Mouse (Mus musculus) heart, adult 2 months (tissue): ENCODE results near the gene Pgap3. TPM values are rescaled to one million over a fixed set of nuclear protein-coding genes. Genes with fewer than 3 reads are reported as not detected.

Source experiments
- DNase-seq, 2 experiments: peaks; one replicate each; pipeline ENCODE4 v3.0.0; 2021
- H3K27ac ChIP-seq: fragments of 200-600 bp; 2 replicates; pipeline ENCODE4 v1.8.1; 2022
- H3K27me3 ChIP-seq: fragments of 200-500 bp; 2 replicates; pipeline ENCODE4 v1.6.1; 2012; ENCODE audit warnings: mild to moderate bottlenecking, low read length, inconsistent platforms, mixed read lengths; ENCODE audit not compliant: control insufficient read depth, insufficient read depth
- H3K36me3 ChIP-seq: fragments of 200-500 bp; 2 replicates; pipeline ENCODE4 v1.6.1; 2012; ENCODE audit warnings: low read length, inconsistent platforms; ENCODE audit not compliant: control insufficient read depth, insufficient read depth
- H3K4me1 ChIP-seq: fragments of 200-500 bp; 2 replicates; pipeline ENCODE4 v1.6.1; 2011; ENCODE audit warnings: low read length; ENCODE audit not compliant: control insufficient read depth, insufficient read depth
- H3K4me3 ChIP-seq: fragments of 200-600 bp; 2 replicates; pipeline ENCODE4 v1.8.1; 2022
- H3K79me2 ChIP-seq: fragments of 200-500 bp; replicated peaks from 2 replicates; pipeline ENCODE4 v1.6.1; 2012; ENCODE audit warnings: mild to moderate bottlenecking, inconsistent platforms, low read length, moderate library complexity, mixed read lengths; ENCODE audit not compliant: control insufficient read depth, insufficient read depth
- H3K9ac ChIP-seq: fragments of 200-500 bp; 2 replicates; pipeline ENCODE4 v1.6.1; 2012; ENCODE audit warnings: low read depth, mild to moderate bottlenecking, control low read depth, inconsistent platforms, low read length, mixed read lengths
- CTCF ChIP-seq: fragments of 200-600 bp; IDR thresholded peaks from 2 replicates; pipeline ENCODE4 v1.8.1; 2022; ENCODE audit warnings: antibody characterized with exemption, mild to moderate bottlenecking, moderate library complexity
- EP300 ChIP-seq: fragments of 200-500 bp; IDR thresholded peaks from 2 replicates; pipeline ENCODE4 v1.6.1; 2011; ENCODE audit warnings: low read depth, low read length, control low read depth; ENCODE audit not compliant: insufficient read depth
- POLR2A ChIP-seq: fragments of 200-500 bp; IDR thresholded peaks from 2 replicates; pipeline ENCODE4 v1.6.1; 2011; ENCODE audit warnings: mild to moderate bottlenecking, low read depth, low read length, control low read depth; ENCODE audit not compliant: insufficient read depth
- WGBS: fragments of 180-500 bp; shearing (Covaris S2); methylation state at CpG from one replicate; pipeline ENCODE4 v1.1.7; 2018; 5-methylcytosine and 5-hydroxymethylcytosine counted together
- intact Hi-C: fragments of 180-260 bp; cut with DNase I; formaldehyde crosslinking; loops from one replicate; pipeline ENCODE4 v1.15.1; 2025
- polyA plus RNA-seq: library from polyadenylated mRNA; depleted of rRNA; stranded (reverse); fragments of >200 nt; gene quantifications from 2 replicates; pipeline ENCODE4 v1.2.3, GENCODE M21; 2012
- total RNA-seq, 2 experiments: library from RNA; stranded (reverse); gene quantifications; 2 replicates each; pipeline ENCODE4 v1.2.3; 2021

The Pgap3 gene
- total and polyA plus RNA-seq, 3 experiments, result 7.7 to 18.8 (median 8.5) TPM

GRCm38 (mm10) chr11:98373244-98373643 lies 27.0 kb downstream of the Pgap3 start:
- intact Hi-C loops, result loop anchor here (2.0 kb wide), 1 partner anchor 30 kb away; no protein-coding TSS in a partner anchor
- Histone ChIP-seq H3K36me3 (no peaks in the 10 kb centered on the region), H3K79me2 (no peaks in the 10 kb centered on the region), H3K4me3 (no peak overlapping the region), H3K27me3 (no peaks in the 10 kb centered on the region), H3K27ac (no peak overlapping the region), H3K4me1 (peaks cover 6% of the 10 kb centered on the region; the same call in 1 of the 2 replicates), H3K9ac (no peak overlapping the region)
- DNase-seq, result no peak
- no peak for TF ChIP-seq POLR2A
- no peak for TF ChIP-seq CTCF
- TF ChIP-seq EP300, result no peak
- WGBS, result 83% methylated on average over 6 of the region's 6 CpGs

GRCm38 (mm10) chr11:98372406-98372805 lies 27.9 kb downstream of the Pgap3 start:
- Histone ChIP-seq H3K4me3 (no peak overlapping the region), H3K9ac (no peak overlapping the region), H3K36me3 (no peaks in the 10 kb centered on the region), H3K4me1 (peaks cover 4% of the 10 kb centered on the region; the same call in 1 of the 2 replicates), H3K79me2 (no peaks in the 10 kb centered on the region), H3K27ac (no peak overlapping the region), H3K27me3 (no peaks in the 10 kb centered on the region)
- intact Hi-C loops, result loop anchor here (2.0 kb wide), 1 partner anchor 30 kb away; no protein-coding TSS in a partner anchor
- WGBS, result 17% methylated on average over 2 of the region's 2 CpGs
- DNase-seq, result no peak
- 0 out of 2 replicates have a peak, but pooled peaks have one; percentile 21 for TF ChIP-seq EP300
- no peak for TF ChIP-seq POLR2A
- TF ChIP-seq CTCF, result peak; percentile 95

- intact Hi-C loops, result loop anchor here (2.0 kb wide), 1 partner anchor 29 kb away; no protein-coding TSS in a partner anchor
- H3K9ac ChIP-seq, result no peak overlapping the region
- no peak for TF ChIP-seq EP300
- no peak for TF ChIP-seq CTCF
- no peak for TF ChIP-seq POLR2A
- WGBS, result 70% methylated on average over 10 of the region's 10 CpGs
- no peaks in the 10 kb centered on the region for H3K36me3 ChIP-seq
- peaks cover 4% of the 10 kb centered on the region; the same call in 1 of the 2 replicates for H3K4me1 ChIP-seq
- no peaks in the 10 kb centered on the region for H3K27me3 ChIP-seq
- no peak overlapping the region for H3K4me3 ChIP-seq
- H3K27ac ChIP-seq, result no peak overlapping the region
- DNase-seq, result no peak
- no peaks in the 10 kb centered on the region for H3K79me2 ChIP-seq
These were observed 28.6 kb downstream of the Pgap3 start for GRCm38 (mm10) chr11:98371556-98372240.

- intact Hi-C loops, result no loop called here
- TF ChIP-seq EP300, result no peak
- no peak for TF ChIP-seq POLR2A
- TF ChIP-seq CTCF, result no peak
- no peaks in the 10 kb centered on the region for H3K27me3 ChIP-seq
- H3K4me1 ChIP-seq, result 0 out of 2 replicates have a peak, but pooled peaks cover 3% of the 10 kb centered on the region
- H3K4me3 ChIP-seq, result no peak overlapping the region
- WGBS, result 94% methylated on average over 2 of the region's 2 CpGs
- H3K27ac ChIP-seq, result no peak overlapping the region
- H3K79me2 ChIP-seq, result no peaks in the 10 kb centered on the region; the same call in 1 of the 2 replicates
- DNase-seq, result no peak
- no peak overlapping the region for H3K9ac ChIP-seq
- H3K36me3 ChIP-seq, result no peaks in the 10 kb centered on the region
These were observed 29.7 kb downstream of the Pgap3 start for GRCm38 (mm10) chr11:98370588-98370987.

GRCm38 (mm10) chr11:98369337-98369736 lies 31.0 kb downstream of the Pgap3 start:
- 51% methylated on average over 6 of the region's 6 CpGs for WGBS
- TF ChIP-seq POLR2A (no peak), CTCF (no peak), EP300 (no peak)

GRCm38 (mm10) chr11:98367863-98368186 lies 32.5 kb downstream of the Pgap3 start:
- H3K4me1 ChIP-seq, result no peaks in the 10 kb centered on the region
- WGBS, result 62% methylated on average over 7 of the region's 7 CpGs

More at GRCm38 (mm10) chr11:98369337-98369736, 31.0 kb downstream of the Pgap3 start:
- Histone ChIP-seq H3K79me2 (no peaks in the 10 kb centered on the region; the same call in 1 of the 2 replicates), H3K4me1 (no peaks in the 10 kb centered on the region), H3K9ac (no peak overlapping the region), H3K36me3 (no peaks in the 10 kb centered on the region), H3K4me3 (no peak overlapping the region), H3K27me3 (no peaks in the 10 kb centered on the region), H3K27ac (no peak overlapping the region)
- intact Hi-C loops, result no loop called here
- no peak for DNase-seq

More at GRCm38 (mm10) chr11:98367863-98368186, 32.5 kb downstream of the Pgap3 start:
- Histone ChIP-seq H3K27me3 (no peaks in the 10 kb centered on the region), H3K27ac (peak overlapping the region; percentile 51), H3K79me2 (no peaks in the 10 kb centered on the region; the same call in 1 of the 2 replicates), H3K9ac (no peak overlapping the region), H3K36me3 (no peaks in the 10 kb centered on the region), H3K4me3 (no peak overlapping the region)
- intact Hi-C loops, result no loop called here
- peak in 1 of 2 experiments; percentile 39 for DNase-seq
- no peak for TF ChIP-seq POLR2A
- TF ChIP-seq CTCF, result no peak
- no peak for TF ChIP-seq EP300
